Mouse (Mus musculus) fat pad, adult 2 months (tissue): ENCODE results near the gene Tmem63a.

Experiments used
- DNase-seq: peaks from one replicate; pipeline ENCODE4 v3.0.0-alpha.2; 2011; ENCODE audit warnings: low read depth, low spot score; ENCODE audit errors: extremely low read depth

Gene Tmem63a

DNA sequence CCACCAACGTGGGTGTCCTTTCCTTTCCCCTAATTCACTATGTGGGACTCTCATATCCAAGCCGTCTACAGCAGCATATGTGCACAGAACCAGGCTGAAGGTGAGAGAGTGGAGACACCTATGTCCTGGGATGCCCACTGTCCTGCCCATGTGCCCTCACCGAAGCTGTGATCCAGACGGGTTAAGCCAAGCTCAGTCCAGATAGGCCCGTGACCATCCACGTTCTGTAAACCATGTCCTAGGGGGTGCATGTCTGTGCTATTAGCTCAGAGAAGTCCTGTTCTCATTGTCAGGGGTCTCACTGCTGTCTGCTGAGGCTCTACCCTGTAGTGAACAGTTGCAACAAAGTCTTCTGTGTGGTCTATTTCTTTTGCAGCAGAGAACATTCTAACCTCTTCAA lies 65.7 kb downstream of the Tmem63a start:
- no peak for DNase-seq

DNA sequence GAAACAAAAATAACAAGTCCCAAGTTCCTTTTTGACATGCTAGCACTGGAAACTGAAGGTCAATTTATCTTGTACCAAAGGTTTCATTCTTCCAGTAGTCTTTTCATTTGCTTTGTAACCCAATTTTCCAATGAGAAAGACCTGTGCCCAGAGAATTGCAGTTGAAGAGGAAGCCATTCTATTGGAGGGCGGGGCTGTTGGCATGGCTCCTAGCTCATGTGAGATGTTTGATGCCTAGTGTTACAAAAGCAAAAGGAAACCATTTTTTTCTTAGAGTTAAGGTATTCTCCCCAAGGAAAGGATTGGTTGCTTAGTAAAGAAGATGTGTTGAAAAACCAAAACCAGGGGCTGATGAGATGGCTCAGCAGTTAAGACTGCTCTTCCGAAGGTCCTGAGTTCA lies 66.1 kb downstream of the Tmem63a start:
- DNase-seq = no peak

DNA sequence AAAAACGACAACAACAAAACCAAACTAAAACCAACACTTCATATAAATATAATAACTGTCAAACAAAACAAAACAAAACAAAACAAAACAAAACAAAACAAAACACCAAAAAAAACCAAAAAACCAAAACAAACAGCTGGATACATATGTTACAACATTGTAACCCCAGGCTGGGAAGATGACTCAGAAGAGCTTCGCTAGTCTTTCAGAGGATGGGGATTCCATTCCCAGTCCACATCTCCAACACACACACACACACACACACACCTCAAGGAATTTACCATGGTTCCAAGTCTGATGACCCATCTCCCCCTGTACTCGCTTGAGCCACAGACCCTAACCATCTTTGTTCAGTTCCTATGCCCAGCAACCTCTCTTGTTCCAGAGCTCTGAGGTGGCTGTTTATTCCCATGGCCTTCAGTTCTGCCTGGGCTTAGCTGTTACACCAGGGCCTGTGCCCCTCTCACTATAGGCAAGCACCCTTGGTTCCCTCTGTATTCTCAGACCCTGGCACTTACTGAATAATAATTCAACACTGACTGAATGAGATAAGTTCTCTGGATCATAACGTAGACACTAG lies 67.0 kb downstream of the Tmem63a start:
- no peak for DNase-seq

DNA sequence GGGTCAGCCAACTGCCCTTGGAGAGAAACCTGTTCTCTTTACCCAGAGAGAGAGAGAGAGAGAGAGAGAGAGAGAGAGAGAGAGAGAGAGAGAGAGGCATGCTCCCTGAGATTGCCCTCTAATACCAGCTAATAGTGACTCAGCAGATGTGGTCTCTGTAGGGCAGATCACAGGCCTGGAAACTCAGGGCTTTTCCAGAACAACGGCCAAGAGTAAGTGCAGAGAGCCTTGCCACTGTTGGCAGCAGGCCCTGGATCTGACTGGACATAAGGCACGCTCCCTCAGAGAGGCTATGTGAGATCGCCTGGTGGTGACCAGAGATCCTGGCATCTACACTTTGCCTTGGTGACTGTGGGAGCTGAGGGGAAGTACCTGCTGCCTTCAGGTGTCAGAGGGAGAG lies 67.6 kb downstream of the Tmem63a start:
- no peak for DNase-seq

DNA sequence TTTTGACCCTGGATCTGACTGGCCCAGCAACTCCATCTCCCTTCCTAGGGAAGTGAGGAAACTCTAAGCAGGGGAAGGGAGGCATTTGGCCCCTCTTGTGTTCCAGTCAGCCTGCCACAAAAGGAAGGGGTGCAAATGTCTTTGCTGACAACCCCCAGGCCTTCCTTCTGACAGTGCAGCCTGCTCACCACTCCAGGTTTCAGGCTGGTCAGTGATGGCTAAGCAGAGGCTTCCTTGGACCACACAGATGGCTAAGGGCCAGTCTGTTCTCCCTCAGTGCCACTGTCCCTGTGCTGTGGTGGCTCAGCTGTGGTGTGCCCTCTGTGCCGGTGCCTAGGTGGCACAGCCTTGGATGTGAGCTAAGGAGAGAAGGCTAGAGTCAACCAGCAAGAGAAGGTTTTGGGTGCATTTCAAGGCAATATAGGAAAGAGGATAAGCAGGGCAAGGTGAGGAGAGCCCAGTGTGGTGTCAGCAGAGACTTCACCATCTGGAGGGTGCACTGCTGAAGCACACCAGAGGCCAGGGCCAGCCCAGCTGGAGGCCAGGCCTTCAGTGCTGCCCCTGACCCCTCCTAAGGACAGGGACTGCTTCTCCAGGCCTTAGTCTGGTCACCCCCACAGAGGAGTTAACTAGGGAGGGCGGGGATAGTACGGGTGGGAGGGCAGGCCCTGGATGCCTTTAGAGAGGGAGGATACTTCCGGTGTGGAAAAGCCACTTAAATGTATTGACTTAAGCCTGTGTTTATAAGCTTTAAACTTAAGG lies 68.2 kb downstream of the Tmem63a start:
- DNase-seq = no peak

DNA sequence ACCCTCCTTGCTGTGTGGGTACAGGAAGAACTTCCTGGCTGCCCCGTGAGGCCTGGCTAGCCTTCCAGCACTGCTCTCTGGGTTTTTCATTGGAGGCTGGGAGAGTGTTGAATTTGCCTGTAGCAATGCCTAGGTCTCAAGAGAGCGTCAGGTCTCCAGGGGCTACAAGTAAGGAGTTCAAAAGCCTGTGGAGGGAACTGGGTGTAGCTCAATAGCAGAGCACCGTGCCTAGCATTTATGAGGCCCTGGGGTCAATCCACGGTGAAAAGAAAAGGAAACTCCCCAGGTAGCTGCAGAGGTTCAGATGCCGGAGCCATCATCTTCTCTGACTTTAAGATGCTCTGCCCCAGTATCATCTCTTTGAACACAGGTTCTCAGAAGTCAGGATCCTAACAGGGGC lies 69.5 kb downstream of the Tmem63a start:
- DNase-seq = no peak

DNA sequence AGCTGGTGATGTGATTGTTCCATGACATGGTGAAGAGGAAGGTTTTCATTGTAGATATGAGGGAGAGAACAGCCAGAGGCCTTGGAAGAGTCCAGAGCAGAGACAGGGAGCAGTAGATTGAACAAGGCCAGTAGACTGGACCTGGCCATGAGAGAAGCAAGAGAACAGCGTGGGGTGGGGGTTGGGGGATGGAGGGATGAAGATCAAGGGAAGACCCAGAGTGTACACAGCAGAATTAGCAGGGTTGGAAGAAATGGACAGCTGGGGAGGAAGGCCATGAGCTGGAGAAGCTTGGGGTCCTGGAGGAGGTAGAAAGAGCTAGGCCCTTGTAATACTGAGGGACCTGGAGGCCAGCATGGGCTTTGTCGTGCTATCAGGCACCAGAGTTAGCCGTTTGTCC lies 70.3 kb downstream of the Tmem63a start:
- no peak for DNase-seq

DNA sequence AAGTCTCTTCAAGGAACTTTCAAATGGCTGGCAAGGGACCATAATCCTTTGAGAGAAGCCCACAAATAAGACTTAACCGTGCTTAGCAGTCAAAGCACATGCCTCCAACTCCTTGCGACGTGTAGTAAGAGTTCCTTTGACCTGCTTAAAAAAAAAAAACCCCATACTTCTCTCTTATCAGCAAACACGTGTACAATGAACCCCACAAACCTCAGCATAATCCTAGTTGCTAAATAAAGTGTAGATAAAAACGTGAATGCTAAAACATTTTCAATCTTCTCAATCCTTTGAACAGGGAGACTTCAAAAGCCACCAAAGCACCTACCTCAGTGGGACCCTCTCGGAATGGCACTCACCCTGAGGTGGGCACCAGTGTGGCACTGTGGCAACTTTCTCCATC lies 71.3 kb downstream of the Tmem63a start:
- no peak for DNase-seq

DNA sequence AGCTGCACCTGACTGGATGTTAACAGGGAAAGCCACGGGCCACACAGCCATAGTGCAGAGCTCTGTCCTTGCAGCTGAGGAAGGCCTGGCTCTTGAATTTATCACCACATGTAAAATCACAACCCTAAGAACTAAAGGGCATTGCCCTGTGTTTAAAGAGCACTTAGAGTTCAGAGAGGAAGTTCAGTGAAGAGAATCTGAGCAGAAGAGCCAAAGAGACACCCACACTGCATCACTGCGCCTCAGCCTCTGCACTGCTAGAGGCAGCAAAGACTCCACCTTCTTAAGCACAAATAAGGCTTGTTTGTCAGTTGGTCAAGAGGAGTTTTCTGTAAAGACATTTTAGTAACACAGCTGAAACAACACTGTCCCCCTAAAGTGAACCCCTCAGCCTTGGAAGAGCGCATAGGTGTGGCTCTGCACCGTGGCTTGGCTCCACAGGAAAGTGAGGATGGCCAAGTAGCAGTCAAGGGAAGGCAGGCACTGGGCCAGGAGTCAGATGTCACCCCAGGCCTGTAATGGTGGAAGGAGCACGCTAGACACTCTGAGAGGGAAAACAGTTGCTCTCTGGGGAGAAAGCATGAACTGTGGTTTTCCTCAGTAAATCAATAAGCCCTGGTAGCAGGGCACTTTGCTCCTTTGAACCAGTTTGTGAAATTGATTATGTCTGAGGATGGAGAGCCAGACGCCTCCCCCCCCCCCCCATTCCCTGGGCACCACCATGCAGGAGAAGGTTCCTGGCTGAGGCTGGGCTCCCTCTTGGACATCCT lies 72.8 kb downstream of the Tmem63a start:
- no peak for DNase-seq

DNA sequence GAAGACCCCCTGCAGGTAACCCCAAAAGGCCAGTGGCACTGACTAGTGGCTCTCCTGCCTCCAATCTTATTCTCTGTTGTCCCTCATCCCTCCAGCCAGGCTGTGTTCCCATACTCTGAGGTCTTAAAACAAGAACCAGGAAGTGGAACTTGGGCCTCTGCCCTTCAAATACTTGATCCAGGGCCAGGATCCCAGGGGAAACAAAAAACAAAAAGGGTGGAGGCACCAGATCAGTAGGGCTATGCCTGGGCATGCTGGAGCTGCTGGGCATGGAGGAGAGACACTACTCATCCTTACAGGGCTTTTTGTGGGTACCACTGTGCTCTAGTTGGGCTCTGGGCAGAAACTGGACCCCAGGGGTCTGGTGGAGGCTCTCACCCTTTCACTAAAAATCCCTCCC lies 73.4 kb downstream of the Tmem63a start:
- DNase-seq = peak; percentile 62

DNA sequence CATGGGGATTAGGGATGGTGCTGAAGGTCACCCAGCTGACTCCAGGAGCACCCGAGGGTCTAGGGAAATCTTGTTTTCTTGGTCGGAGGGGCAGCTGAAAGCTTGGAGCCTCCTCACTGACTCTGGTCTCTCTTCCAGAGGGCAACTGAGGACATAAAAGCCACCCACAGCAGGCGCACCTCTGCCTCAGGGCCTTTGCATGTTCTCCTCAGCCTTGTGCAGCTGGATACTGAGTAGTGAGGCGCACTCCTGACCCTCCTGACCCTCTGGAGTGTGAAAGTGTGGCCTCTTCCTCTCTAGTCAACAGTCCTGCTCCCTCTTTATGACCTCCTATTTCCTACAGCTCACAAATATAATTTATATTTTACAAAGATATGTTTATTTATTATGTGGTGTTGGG lies 73.9 kb downstream of the Tmem63a start:
- no peak for DNase-seq

DNA sequence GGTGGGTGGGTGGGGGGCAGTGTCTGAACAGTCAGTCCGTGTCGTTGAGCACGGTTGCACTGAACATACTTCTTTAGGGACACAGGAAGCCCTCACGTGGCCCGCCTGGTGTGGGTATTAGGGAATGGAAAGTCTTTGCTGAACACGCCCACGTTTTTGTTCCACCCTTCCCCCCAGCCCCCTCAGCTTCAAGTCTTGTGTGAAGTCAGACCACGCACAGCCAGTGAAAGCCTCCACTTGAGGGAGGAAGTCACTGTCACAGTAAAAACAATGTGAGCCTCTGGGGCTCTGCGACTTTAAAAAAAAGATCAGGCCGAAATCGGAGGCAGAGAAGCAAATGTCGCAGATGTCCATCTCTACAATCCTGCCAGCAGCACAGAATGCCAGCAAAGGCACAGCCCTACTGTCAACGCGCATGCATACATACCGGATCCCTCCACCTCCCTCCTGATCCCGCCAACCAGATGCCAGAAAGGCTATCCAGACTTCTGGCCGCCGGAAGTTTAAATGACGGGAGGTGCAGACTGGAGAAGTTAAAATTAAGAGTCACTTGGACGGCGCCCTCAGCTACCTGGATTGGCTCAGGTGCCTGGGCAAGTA lies 74.5 kb downstream of the Tmem63a start:
- DNase-seq = peak; percentile 36

DNA sequence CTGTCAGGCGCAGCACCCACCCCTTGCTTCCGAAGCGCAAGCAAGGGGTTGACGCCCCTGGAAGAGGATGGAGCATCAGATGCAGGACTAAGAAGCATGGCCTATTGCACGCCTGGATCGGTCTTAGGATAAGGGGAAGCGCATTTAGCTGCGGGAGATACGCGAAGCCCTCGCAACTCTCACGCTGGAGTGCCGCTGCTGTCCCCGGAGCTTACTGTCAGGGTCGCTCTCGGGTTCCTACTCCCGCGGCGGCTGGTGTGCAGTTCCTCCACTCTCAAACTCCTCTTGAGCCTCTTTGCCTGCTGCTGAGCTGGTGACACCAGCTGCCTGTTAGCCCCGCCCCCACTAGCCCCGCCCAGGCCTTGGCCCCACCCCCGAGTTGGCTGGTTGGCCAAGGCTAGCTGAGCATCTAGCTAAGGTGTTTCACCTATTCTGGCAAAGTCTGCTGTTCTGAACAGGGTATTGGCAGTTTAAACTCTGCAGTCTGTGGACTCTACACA lies 75.1 kb downstream of the Tmem63a start:
- peak; percentile 30 for DNase-seq

DNA sequence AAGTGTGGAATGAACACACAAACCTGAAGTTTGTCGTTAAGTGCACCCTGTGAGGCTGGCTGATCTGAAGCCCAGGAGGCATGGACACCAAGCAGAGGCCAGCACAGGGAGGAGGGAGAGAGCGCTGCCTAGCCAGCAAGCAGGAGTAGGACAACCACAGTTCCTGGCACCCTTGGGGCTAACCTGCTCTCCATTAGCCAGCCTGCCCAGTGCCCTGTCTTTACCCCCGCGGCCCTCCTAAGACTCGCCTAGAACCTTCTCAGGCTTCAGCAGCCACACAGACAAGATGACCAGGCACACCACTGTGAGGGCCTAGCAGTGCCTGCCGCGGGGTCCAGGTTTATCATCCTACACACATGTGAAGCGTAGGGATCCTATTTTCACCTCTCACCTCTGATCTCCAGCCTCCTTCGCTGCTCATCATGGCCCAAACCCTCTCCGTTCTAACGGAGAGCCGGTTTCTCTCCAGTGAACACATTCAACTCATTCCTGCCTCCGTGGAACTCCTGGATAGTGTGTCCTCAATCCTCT lies 75.8 kb downstream of the Tmem63a start:
- DNase-seq = no peak

DNA sequence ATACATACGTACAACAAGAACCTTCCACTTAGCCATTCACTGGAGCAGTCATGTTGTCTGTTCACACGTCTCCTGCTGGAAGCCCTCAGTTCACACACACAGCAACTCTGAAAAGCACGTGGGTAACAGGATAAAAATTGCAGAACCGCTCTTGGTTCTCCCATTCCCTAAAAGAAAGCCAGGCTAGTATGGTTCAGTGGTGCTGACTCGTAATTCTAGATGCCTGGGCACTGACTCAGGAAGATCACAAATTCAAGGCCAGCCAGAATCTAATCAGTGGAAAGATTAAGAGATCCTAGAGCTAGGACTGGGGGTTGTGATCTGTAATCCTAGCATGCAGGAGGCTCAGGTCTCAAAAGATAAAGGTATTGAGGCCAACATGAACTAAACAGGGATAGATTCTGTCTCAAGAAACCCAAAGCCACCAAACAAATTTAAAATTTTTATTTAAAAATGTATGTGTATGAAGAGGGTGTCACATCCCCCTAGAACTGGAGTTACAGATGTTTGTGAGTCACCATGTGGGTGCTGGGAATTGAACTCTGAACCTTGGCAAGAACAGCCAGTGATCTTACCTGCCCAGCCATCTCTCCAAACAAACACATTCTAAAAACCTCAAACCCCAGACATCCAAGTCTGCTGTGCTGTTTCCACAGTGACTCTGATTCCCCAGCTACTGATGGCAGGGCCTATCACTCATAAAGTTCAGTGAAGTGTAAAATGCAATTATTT lies 78.8 kb downstream of the Tmem63a start, which contains the start of gene Ephx1:
Gene Ephx1 (minus strand): TSS at position 149 of the 732 bp plus-strand sequence.
- DNase-seq = no peak

DNA sequence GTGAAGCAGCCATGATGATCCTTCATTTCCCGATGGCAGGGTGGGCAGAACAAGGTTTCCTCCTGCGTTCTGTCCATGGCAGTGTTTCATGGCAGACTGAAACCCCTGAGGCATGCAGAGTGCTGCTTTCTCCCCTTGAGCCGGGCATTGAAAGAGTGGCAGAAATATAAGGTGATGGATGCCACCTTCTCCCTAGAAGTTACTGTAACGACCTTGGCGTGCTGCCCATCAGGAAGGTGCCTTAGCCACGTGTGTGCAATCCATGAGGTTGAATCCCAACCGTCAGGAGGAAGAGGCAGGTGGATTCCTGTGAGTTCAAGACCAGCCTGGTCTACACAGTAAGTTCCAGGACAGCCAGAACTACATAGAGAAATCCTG lies 79.3 kb downstream of the Tmem63a start:
- no peak for DNase-seq

DNA sequence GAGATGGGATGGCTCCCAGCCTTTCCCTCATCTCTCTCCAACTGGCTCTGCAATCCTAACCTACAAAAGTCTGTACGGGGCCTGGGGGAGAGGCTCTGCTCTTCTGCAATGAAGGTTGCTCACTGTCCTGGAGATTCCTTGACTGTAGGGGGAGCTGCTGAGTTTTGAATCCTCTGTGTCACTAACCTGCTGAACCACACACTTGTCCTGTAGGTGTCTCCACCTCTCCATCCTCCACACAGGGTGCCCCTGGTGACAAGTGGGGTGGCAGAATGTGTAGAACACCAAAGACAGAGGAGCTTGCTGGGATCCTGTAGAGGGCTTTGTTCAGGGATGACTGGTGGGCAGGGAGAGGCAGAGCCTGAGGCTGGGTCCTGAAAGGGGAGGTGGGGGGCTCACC lies 80.1 kb downstream of the Tmem63a start:
- no peak for DNase-seq
